Mouse (Mus musculus): Measurements from ENCODE around the gene Nat10.

DNA sequence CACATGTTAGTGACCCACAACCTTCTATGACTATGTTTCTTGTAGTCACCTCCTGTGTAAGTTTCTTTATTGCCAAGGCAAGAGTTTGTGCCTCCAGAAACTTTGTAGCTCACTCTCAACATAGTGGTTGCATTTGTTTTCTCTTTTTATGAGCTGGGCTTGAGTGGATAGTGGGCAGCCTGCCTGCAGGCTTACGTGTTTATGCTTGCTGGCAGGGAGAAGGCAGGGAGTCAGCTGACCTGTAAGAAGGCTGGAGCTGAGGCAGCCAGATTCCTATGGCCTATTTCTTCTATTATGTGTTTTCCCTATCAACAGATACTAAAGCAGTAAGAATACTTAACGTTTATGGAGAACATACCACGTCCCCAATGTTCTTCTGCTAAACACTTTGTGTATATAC lies 64.9 kb downstream of the Nat10 start:
- no peak for TF ChIP-seq EP300 (optimal IDR thresholded peaks at IDR 0.05)
- no peak for TF ChIP-seq CTCF (IDR thresholded peaks at IDR 0.05; ENCODE audit: low read depth)
